Mouse (Mus musculus) heart, adult 11 months (tissue): Measurements from ENCODE around the gene Epha1.

Experiments
- DNase-seq: peaks from one replicate; pipeline ENCODE4 v3.0.0; 2022

The Epha1 gene

GRCm38 (mm10) chr6:42372816-42373547 lies at the start of gene Epha1:
Epha1 (minus strand) TSS chr6:42373268.
- peak; percentile 93 for DNase-seq

GRCm38 (mm10) chr6:42421439-42421838 lies 48.4 kb upstream of the Epha1 start:
- DNase-seq: no peak

GRCm38 (mm10) chr6:42419443-42419842 lies 46.4 kb upstream of the Epha1 start:
- no peak for DNase-seq

- peak; percentile 45 for DNase-seq
Measured at GRCm38 (mm10) chr6:42405134-42405533, 32.1 kb upstream of the Epha1 start, which contains the start of gene Tas2r135. Tas2r135 (plus strand) TSS chr6:42405434.

- no peak for DNase-seq
Measured at GRCm38 (mm10) chr6:42399938-42400337, 26.9 kb upstream of the Epha1 start, which contains the start of gene Tas2r143. Tas2r143 (plus strand) TSS chr6:42400238.

GRCm38 (mm10) chr6:42398998-42399397 lies 25.9 kb upstream of the Epha1 start:
- peak; percentile 14 for DNase-seq

GRCm38 (mm10) chr6:42398285-42398684 lies 25.2 kb upstream of the Epha1 start:
- peak; percentile 69 for DNase-seq

GRCm38 (mm10) chr6:42397041-42397657 lies 24.1 kb upstream of the Epha1 start:
- peak; percentile 82 for DNase-seq

- DNase-seq: peak; percentile 99
Measured at GRCm38 (mm10) chr6:42395960-42396809, 23.1 kb upstream of the Epha1 start.

- DNase-seq: peak; percentile 92
Measured at GRCm38 (mm10) chr6:42391796-42392330, 18.8 kb upstream of the Epha1 start.

GRCm38 (mm10) chr6:42385635-42386034 lies 12.6 kb upstream of the Epha1 start:
- DNase-seq: peak; percentile 74

- DNase-seq: peak; percentile 80
Measured at GRCm38 (mm10) chr6:42383360-42383759, 10.3 kb upstream of the Epha1 start.

- peak; percentile 96 for DNase-seq
Measured at GRCm38 (mm10) chr6:42381916-42382381, 8.9 kb upstream of the Epha1 start.

- DNase-seq: peak; percentile 81
Measured at GRCm38 (mm10) chr6:42381221-42381620, 8.2 kb upstream of the Epha1 start.

- DNase-seq: peak; percentile 88
Measured at GRCm38 (mm10) chr6:42380416-42381144, 7.5 kb upstream of the Epha1 start.

- peak; percentile 84 for DNase-seq
Measured at GRCm38 (mm10) chr6:42379551-42379950, 6.5 kb upstream of the Epha1 start.

GRCm38 (mm10) chr6:42377280-42377679 lies 4.2 kb upstream of the Epha1 start:
- DNase-seq: peak; percentile 51

- DNase-seq: peak; percentile 76
Measured at GRCm38 (mm10) chr6:42376504-42377019, 3.5 kb upstream of the Epha1 start.

GRCm38 (mm10) chr6:42376016-42376415 lies 2.9 kb upstream of the Epha1 start:
- DNase-seq: peak; percentile 94

GRCm38 (mm10) chr6:42375131-42375530 lies 2.1 kb upstream of the Epha1 start:
- DNase-seq: peak; percentile 91

GRCm38 (mm10) chr6:42374701-42375100 lies 1.6 kb upstream of the Epha1 start:
- peak; percentile 97 for DNase-seq
